Mouse (Mus musculus) myocyte (in vitro differentiated cells): ENCODE measurements around the gene Dnm2. TPM values are rescaled to one million over a fixed set of nuclear protein-coding genes. Genes with fewer than 3 reads are reported as not detected.
A peak's percentile ranks its signal among the peaks of the same experiment; 100 is the strongest.

Experiments
- H3K27me3 ChIP-seq: one replicate; pipeline ENCODE4 v1.6.1; 2011; ENCODE audit not compliant: control insufficient read depth, insufficient read depth, insufficient read length
- H3K36me3 ChIP-seq: one replicate; pipeline ENCODE4 v1.6.1; 2011; ENCODE audit not compliant: control insufficient read depth, insufficient read depth
- H3K4me2 ChIP-seq: one replicate; pipeline ENCODE4 v1.6.1; 2011; ENCODE audit warnings: low read depth, control low read depth
- H3K4me3 ChIP-seq: one replicate; pipeline ENCODE4 v1.5.1; 2011; ENCODE audit warnings: mild to moderate bottlenecking, control low read depth, moderate library complexity
- H3K79me2 ChIP-seq: one replicate; pipeline ENCODE4 v1.6.1; 2011; ENCODE audit not compliant: control insufficient read depth, insufficient read depth
- H3ac ChIP-seq: one replicate; pipeline ENCODE4 v1.6.1; 2011; ENCODE audit not compliant: control insufficient read depth, insufficient read length
- CEBPB ChIP-seq: IDR thresholded peaks from 2 replicates; pipeline ENCODE4 v1.6.1; 2011; ENCODE audit warnings: mild to moderate bottlenecking, moderate library complexity; ENCODE audit not compliant: poor library complexity, insufficient read depth, severe bottlenecking
- E2F4 ChIP-seq: IDR thresholded peaks from one replicate; pipeline ENCODE4 v1.6.1; 2011; ENCODE audit warnings: mild to moderate bottlenecking, control low read depth, moderate library complexity; ENCODE audit not compliant: insufficient read depth
- MAX ChIP-seq: IDR thresholded peaks from one replicate; pipeline ENCODE4 v1.6.1; 2011; ENCODE audit warnings: low read depth, mild to moderate bottlenecking, control low read depth
- MYOD1 ChIP-seq, 3 experiments: IDR thresholded peaks; one replicate each; pipeline ENCODE4 v1.6.1; 2011; ENCODE audit warnings: control low read depth in 2 of 3, low read depth in 2 of 3, mild to moderate bottlenecking in 2 of 3, moderate library complexity in 1 of 3; ENCODE audit not compliant: insufficient read length in 2 of 3, control insufficient read depth in 1 of 3
- MYOG ChIP-seq, 3 experiments: IDR thresholded peaks; one replicate each; pipeline ENCODE4 v1.6.1; 2011; ENCODE audit warnings: control low read depth in 2 of 3, low read depth in 2 of 3, mild to moderate bottlenecking in 2 of 3; ENCODE audit not compliant: insufficient read length in 2 of 3, control insufficient read depth in 1 of 3, insufficient read depth in 1 of 3
- POLR2A ChIP-seq: IDR thresholded peaks from one replicate; pipeline ENCODE4 v1.6.1; 2011; ENCODE audit warnings: low read depth, mild to moderate bottlenecking, control low read depth, moderate library complexity; ENCODE audit not compliant: insufficient read length
- POLR2AphosphoS2 ChIP-seq: IDR thresholded peaks from one replicate; pipeline ENCODE4 v1.6.1; 2011; ENCODE audit warnings: low read depth, control low read depth; ENCODE audit not compliant: insufficient read length
- REST ChIP-seq: IDR thresholded peaks from one replicate; pipeline ENCODE4 v1.6.1; 2011; ENCODE audit warnings: mild to moderate bottlenecking, control low read depth, moderate library complexity; ENCODE audit not compliant: insufficient read depth, insufficient read length
- SRF ChIP-seq: IDR thresholded peaks from one replicate; pipeline ENCODE4 v1.6.1; 2011; ENCODE audit warnings: low read depth; ENCODE audit not compliant: control insufficient read depth, insufficient read length
- TCF12 ChIP-seq: IDR thresholded peaks from one replicate; pipeline ENCODE4 v1.6.1; 2011; ENCODE audit warnings: mild to moderate bottlenecking, control low read depth; ENCODE audit not compliant: poor library complexity, insufficient read depth, severe bottlenecking
- TCF3 ChIP-seq: IDR thresholded peaks from one replicate; pipeline ENCODE4 v1.6.1; 2011; ENCODE audit warnings: low read depth, control low read depth; ENCODE audit not compliant: insufficient read length
- USF1 ChIP-seq: IDR thresholded peaks from one replicate; pipeline ENCODE4 v1.6.1; 2011; ENCODE audit warnings: low read depth, mild to moderate bottlenecking, control low read depth, moderate library complexity
- polyA plus RNA-seq: library from polyadenylated mRNA; unstranded; fragments of >200 nt; fragmentation: generic; extraction: Trizol; gene quantifications from one replicate; pipeline ENCODE4 v1.2.1, GENCODE M21; 2012; ENCODE audit warnings: missing spikeins

The Dnm2 gene
- polyA plus RNA-seq, 1 experiment: 157 TPM

DNA sequence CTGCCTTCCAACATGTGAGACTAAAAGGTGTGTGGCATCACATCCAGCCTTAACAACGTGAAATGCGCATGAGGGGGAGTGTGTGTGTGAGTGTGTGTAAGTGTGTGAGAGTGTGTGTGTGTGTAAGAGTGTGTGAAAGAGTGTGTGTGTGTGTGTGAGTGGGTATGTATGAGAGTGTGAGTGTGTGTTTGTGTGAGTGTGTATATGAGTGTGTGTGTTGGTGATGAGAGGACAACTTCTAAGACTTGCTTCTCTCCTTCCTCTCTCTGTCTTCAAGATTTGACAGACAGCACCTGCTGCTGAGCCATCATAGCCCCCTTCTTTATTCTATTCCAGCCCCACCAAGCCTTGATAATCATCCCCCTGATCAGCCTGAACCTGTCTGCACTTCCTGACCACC lies 15.2 kb downstream of the Dnm2 start:
- no peak for TF ChIP-seq TCF3
- peak; percentile 56 for TF ChIP-seq POLR2AphosphoS2
- TF ChIP-seq POLR2A: no peak
- peak in 2 of 3 experiments; percentile 13 to 19 for TF ChIP-seq MYOD1 (IDR thresholded peaks at IDR 0.05; ENCODE audit: control insufficient read depth in 1 of 3, insufficient read length in 2 of 3, low read depth in 2 of 3)
- no peak for TF ChIP-seq USF1
- TF ChIP-seq TCF12: no peak
- no peak for TF ChIP-seq E2F4
- no peak for TF ChIP-seq MAX
- Histone ChIP-seq H3K4me2 (peak overlapping the region; percentile 53), H3K27me3 (no peaks in the 10 kb centered on the region), H3ac (no peak overlapping the region), H3K4me3 (no peak overlapping the region), H3K79me2 (peaks cover 84% of the 10 kb centered on the region), H3K36me3 (no peaks in the 10 kb centered on the region)

DNA sequence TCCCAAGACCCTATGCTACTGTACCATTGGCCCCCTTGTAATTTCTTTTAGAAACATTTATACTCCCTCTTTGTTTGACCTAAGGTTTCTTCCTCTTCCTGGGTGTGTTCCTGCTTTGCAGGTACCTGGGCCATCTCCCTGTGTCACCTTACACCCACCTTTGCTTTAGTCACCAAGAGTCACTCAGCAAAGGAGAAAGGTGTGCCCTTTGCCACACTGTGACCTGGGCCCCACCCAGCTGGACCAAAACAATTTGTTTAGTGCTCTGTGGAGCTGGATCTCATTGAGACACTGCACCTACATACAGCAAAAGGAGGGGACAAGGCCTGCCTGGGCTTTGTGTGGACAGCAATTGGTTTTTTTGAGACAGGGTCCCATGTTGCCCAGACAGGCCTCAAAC lies 15.7 kb downstream of the Dnm2 start:
- TF ChIP-seq TCF12 (no peak), E2F4 (no peak), SRF (no peak), CEBPB (no peak), MYOD1 (IDR thresholded peaks at IDR 0.05; ENCODE audit: control insufficient read depth in 1 of 3, insufficient read length in 2 of 3, low read depth in 2 of 3) (no peak), USF1 (no peak), REST (no peak), MYOG (IDR thresholded peaks at IDR 0.05; ENCODE audit: control insufficient read depth in 1 of 3, insufficient read depth in 1 of 3, insufficient read length in 2 of 3, low read depth in 2 of 3) (no peak), TCF3 (no peak)
- Histone ChIP-seq H3K4me3 (no peak overlapping the region), H3ac (no peak overlapping the region)

DNA sequence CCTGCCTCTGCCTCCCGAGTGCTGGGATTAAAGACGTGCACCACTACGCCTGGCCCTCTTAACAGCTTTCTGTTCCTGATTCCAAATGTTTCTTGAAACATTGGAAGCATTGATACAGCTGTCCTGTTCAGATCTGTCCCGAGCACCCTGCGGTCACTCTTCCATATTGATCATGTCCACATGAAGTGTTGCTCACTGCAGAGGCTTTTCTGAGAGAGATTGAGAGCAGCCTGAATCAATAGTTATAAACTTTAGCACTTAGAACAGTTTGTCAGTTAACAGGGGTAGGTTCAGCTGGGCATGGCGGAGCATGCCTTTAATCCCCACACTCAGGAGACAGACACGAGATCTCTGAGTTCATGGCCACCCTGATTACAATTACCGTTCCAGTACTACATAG lies 19.1 kb downstream of the Dnm2 start:
- TF ChIP-seq USF1 (no peak), SRF (no peak), CEBPB (no peak), E2F4 (no peak), POLR2AphosphoS2 (no peak), POLR2A (no peak), MYOD1 (IDR thresholded peaks at IDR 0.05; ENCODE audit: control insufficient read depth in 1 of 3, insufficient read length in 2 of 3, low read depth in 2 of 3) (no peak), MAX (no peak), TCF12 (no peak)
- peaks cover 82% of the 10 kb centered on the region for H3K79me2 ChIP-seq
- no peaks in the 10 kb centered on the region for H3K27me3 ChIP-seq

More for the DNA sequence above, 15.7 kb downstream of the Dnm2 start:
- no peaks in the 10 kb centered on the region for H3K27me3 ChIP-seq
- H3K4me2 ChIP-seq: no peak overlapping the region
- peaks cover 4% of the 10 kb centered on the region for H3K36me3 ChIP-seq
- H3K79me2 ChIP-seq: peaks cover 83% of the 10 kb centered on the region

DNA sequence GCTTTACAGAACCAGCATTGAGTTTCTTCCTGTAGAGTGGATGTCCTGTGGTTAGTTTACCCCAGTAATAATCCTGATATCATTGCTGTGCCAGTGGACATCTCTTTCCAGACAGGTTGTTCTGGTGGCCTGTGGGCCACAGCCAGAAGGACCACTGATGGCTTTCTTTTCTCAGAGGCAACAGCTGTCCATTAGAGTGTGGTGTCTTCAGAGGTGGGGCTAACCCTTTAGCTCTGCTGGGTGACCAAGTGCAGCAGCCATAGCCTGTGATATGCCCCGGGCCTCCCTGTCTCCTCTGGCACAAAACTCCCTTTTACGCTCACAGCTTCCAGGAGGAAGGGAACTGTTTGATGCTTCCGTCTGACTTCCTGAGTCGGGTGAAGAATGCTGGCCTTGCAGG lies 19.9 kb downstream of the Dnm2 start:
- no peak overlapping the region for H3K4me3 ChIP-seq
- H3K4me2 ChIP-seq: no peak overlapping the region
- TF ChIP-seq MYOG (IDR thresholded peaks at IDR 0.05; ENCODE audit: control insufficient read depth in 1 of 3, insufficient read depth in 1 of 3, insufficient read length in 2 of 3, low read depth in 2 of 3) (peak in 2 of 3 experiments; percentile 38 to 57), POLR2AphosphoS2 (no peak), MYOD1 (IDR thresholded peaks at IDR 0.05; ENCODE audit: control insufficient read depth in 1 of 3, insufficient read length in 2 of 3, low read depth in 2 of 3) (peak in 1 of 3 experiments; percentile 64)
- H3K79me2 ChIP-seq: peaks cover 82% of the 10 kb centered on the region
- H3K36me3 ChIP-seq: peaks cover 7% of the 10 kb centered on the region
- H3K27me3 ChIP-seq: no peaks in the 10 kb centered on the region
- H3ac ChIP-seq: no peak overlapping the region

More for the DNA sequence above, 19.1 kb downstream of the Dnm2 start:
- no peak overlapping the region for H3K4me3 ChIP-seq
- H3K4me2 ChIP-seq: no peak overlapping the region
- peaks cover 7% of the 10 kb centered on the region for H3K36me3 ChIP-seq
- H3ac ChIP-seq: no peak overlapping the region

DNA sequence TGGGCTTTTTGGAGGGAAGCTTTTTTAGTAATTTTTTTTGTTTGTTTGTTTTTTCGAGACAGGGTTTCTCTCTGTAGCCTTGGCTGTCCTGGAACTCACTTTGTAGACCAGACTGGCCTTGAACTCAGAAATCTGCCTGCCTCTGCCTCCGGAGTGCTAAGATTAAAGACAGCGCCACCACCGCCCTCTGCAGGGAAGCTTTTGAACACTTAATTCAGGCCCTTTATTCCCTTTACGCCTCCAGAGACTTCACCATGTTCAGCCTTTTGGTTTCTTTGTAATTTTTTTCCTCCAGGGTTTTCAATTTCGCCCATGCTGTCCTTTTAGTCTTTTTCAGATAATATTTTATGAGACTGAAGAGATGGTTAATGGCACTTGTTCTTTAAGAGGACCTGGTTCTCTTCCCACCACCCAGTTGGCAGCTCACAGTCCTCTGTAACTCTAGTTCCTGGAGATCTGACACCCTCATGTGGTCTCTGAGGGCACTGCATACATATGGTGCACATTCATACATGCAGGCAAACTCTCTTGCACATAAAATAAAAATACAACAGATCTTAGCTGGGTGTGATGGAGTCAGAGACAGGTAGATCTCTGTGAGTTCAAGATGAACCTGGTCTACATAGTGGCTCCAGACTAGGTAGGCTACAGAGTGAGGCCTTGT lies 20.5 kb downstream of the Dnm2 start:
- Histone ChIP-seq H3K27me3 (no peaks in the 10 kb centered on the region), H3K36me3 (peaks cover 7% of the 10 kb centered on the region), H3K4me2 (no peak overlapping the region), H3K4me3 (no peak overlapping the region), H3K79me2 (peaks cover 82% of the 10 kb centered on the region), H3ac (no peak overlapping the region)
- TF ChIP-seq CEBPB (no peak), USF1 (no peak), REST (no peak), SRF (no peak), MYOG (IDR thresholded peaks at IDR 0.05; ENCODE audit: control insufficient read depth in 1 of 3, insufficient read depth in 1 of 3, insufficient read length in 2 of 3, low read depth in 2 of 3) (no peak), E2F4 (no peak), POLR2AphosphoS2 (no peak), TCF3 (no peak), MYOD1 (IDR thresholded peaks at IDR 0.05; ENCODE audit: control insufficient read depth in 1 of 3, insufficient read length in 2 of 3, low read depth in 2 of 3) (no peak), MAX (no peak), TCF12 (no peak), POLR2A (no peak)
